Mouse (Mus musculus) frontal cortex, postnatal 36 days (tissue): Measurements from ENCODE around the gene Josd1.

Source experiments
- DNase-seq, 2 experiments: peaks; one replicate each; pipeline ENCODE4 v3.0.0; 2022; ENCODE audit warnings: low spot score in 2 of 2

The Josd1 gene

DNA sequence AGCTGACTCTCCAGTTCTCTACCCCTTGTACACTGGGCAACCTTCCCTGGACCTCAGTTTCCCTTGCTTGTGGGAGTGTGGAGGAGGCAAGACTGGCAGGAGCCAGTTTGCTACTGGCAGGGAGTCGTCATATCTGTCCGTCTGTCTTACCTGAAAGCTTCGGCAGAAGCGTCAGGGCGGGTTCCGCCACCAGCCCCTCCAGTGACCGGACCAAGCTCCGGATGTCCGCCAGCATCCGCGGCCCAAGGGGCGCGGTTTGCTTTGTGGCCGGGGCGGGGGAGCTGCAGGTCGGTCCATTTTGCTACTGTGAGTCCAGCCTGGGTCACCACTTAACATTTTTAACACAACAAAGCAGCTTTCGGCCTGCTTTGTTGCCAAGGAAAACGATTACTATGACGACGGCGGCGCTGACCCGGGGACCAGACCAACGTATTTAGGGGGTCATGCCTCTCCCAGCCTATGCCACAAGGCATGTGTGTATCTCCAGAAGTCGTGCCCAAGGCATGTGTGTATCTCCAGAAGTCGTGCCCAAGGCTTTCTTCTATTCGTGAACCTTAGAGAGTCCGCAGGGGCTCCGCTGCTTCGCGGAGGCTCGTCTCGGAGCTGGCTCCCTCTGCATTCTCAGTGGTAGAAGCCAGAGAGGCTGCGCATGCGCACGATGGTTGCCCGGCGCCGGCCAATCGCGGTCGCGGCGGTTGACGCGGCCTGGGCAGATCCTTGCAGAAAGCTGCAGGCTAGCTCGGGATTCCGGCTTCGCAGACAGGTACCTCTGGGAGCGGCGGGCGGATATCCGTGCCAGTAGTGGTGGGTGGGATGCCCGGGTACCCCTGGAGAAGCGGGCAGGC, 29.0 kb downstream of the Josd1 start, which contains the start of the genes Fam227a and Cby1:
Gene Fam227a (minus strand): TSS at position 426 of the 845 bp plus-strand sequence.
Gene Cby1 (plus strand): TSS at position 669 of the 845 bp plus-strand sequence.
- peak; percentile 96 to 98 for DNase-seq

DNA sequence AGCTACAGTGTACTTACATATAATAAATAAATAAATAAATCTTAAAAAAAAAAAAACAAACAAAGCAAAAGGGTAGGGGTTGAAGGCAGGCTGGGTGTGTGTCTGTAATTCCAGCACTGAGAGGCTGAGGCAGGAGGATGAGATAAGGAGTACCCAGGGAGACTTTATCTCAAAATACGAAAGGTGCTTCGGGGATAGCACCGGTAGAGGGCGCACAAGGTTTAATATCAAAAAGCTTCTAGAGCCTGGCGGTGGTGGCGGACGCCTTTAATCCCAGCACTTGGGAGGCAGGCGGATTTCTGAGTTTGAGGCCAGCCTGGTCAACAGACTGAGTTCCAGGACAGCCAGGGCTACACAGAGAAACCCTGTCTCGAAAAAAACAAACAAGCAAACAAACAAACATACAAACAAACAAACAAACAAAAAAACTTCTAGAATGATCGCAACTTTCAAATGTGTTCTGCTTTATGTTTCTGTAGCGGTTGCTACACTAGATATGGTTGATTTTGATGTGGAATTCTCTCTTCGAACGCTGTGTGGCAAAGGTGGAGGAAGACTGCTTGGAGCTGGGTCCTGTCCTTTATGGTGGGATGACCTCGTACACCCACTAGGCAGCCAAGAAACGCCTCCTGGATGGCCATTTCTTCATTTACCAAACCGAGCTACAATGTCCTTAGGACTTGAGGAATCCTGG, 29.7 kb downstream of the Josd1 start:
- peak; percentile 88 to 90 for DNase-seq

DNA sequence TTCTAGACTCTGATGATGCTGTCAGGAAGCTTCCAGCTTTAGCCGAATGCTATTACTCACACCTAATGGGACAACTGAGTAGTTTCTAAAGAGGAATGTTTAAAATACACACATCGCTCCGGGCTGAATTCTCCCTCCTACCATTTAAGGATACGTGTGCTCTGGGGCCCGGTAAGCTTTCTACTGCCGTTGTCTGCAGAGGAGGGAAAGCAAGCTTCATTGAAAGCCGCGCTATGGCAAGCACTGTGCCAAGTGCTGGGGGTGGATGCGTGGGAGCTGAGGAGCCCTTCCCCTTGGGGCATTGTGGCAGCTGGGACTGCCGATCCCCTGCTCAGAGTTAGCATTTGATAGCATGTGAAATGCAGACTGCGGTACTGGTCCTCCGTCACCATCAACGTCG, 31.3 kb downstream of the Josd1 start:
- peak; percentile 54 to 56 for DNase-seq

GRCm38 (mm10) chr15:79651481-79651880, 36.2 kb downstream of the Josd1 start:
- DNase-seq: no peak

DNA sequence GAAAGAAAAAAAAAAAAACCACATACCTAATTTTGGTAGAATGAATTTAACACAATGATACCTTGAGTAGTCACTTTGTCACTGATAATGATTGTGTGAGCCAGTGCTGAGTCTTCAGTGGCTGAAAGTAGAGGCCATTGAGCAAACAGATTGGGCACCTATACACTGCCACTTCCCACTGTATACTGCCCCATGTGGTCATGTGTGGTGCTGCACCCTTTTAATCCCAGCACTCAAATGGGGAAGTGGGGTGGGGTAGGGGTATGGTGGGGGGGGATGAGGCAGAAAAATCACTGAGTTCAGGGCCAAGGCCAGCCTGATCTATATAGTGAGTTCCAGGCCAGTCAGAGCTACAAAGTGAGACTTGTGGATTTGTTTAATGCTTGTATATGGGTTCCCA, 37.1 kb downstream of the Josd1 start:
- DNase-seq: no peak

DNA sequence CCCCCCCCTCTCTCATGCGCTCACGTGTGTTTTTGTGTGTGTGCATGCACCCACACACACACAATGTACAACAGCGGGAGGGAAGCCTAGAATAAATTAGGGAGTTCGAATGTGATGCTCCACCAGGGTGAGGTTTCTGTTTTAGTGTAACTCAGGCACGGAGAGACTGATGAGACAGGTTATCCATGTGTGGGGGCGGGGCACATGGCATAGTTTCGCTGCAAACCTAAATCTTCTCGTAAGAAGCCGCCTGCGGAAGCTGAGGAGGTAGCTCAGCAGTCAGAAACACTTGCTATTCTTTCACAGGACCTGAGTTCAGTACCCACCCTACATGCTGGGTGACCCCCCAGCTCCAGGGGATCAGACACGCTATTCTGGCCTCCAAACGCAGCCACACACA, 39.6 kb downstream of the Josd1 start:
- DNase-seq: no peak

- no peak for DNase-seq
These were observed 42.2 kb downstream of the Josd1 start for GRCm38 (mm10) chr15:79645483-79645882.

GRCm38 (mm10) chr15:79641135-79641817, 46.4 kb downstream of the Josd1 start:
- DNase-seq: peak; percentile 49

GRCm38 (mm10) chr15:79630471-79630870, 57.2 kb downstream of the Josd1 start:
- DNase-seq: no peak
